Mouse (Mus musculus): ENCODE measurements around the gene Pcsk6.
A peak's percentile ranks its signal among the peaks of the same experiment; 100 is the strongest.
"Not testable (repeated sequence)": the region's sequence is repeated elsewhere in the genome, so short reads cannot be mapped to it uniquely, and the experiment has no call there.

Gene Pcsk6

DNA sequence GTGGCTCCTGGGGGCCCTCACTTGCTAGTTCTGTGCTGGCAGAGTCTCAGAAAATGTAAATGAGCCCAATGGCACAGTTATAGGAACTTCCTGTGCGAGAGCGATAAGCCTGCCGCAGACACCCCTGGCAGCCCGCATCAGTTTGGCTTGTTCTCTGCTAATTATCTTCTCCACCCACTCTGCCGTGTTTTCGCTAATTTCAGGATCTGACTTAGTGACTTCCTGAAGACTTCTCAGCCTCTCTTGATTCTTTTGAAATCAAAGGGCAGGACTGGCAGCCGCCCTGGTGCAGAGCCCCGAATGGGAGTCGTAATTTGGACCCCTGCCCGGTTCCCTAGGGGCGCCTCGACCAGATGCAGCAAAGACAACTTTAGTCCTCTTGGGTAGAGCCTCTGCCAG, 19.8 kb downstream of the Pcsk6 start:
- DNase-seq: no peak

DNA sequence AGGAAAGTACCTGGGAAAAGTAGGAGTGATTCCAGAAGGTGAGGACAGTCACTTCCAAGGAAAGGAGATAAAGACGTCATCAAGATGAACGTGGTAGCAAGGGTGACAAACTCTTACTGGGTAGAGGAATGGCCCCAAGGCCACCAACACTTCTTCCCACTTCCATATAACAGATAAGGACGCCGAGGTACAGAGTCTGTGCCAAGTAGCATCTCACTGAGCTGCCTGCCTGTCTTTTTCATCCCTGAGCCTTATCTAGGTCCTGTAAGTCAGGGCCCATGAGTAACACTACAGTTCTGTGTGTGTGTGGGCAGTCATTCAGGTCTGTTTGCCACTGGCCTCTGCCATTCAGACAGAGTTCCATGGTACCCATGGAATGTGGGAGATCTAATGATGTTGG, 23.4 kb downstream of the Pcsk6 start:
- no peak for DNase-seq

DNA sequence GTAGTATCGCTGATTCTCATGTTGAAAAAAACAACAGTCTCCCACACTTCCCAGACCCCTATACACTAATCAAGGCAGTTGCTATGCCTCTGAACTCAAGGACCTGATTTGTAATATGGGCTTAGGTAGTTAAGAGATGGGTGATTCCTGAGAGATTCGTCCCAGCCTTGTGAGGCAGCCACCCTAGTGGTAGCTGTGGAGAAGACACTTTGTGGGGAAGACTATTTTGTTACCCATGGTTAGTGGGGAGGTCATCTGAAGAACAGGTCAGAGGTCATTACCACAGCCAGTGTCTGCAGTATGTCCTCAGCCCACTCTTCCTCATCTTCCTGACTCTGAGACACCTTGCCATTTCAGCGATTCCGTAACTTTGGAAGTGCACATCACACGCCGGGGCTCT, 24.3 kb downstream of the Pcsk6 start:
- DNase-seq: no peak

- no peak for DNase-seq
Measured at GRCm38 (mm10) chr7:65891831-65892230, 30.3 kb downstream of the Pcsk6 start.

- no peak for DNase-seq
Measured at GRCm38 (mm10) chr7:65892264-65892828, 30.8 kb downstream of the Pcsk6 start.

GRCm38 (mm10) chr7:65893546-65893945, 32.0 kb downstream of the Pcsk6 start:
- DNase-seq: no peak

GRCm38 (mm10) chr7:65895262-65895661, 33.7 kb downstream of the Pcsk6 start:
- DNase-seq: no peak

DNA sequence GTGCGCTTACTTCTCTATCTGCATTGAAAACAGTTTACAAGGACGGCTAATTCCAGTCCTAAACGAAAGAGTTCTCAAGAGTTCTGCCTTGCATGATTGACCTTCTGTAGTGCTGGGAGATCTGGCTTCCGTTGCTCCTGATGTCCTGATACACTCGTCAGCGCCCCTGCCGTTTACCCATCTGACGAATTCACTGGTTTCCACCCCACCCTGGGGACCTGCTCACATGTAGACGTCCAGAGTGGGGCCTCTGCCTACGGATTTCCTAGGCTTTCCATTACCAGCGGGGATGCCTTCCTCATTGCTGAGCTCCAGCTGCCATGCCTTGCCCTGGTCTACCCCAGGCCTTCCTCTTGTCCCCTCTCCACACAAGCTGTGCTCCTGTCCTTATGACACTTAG, 39.7 kb downstream of the Pcsk6 start:
- no peak for DNase-seq

DNA sequence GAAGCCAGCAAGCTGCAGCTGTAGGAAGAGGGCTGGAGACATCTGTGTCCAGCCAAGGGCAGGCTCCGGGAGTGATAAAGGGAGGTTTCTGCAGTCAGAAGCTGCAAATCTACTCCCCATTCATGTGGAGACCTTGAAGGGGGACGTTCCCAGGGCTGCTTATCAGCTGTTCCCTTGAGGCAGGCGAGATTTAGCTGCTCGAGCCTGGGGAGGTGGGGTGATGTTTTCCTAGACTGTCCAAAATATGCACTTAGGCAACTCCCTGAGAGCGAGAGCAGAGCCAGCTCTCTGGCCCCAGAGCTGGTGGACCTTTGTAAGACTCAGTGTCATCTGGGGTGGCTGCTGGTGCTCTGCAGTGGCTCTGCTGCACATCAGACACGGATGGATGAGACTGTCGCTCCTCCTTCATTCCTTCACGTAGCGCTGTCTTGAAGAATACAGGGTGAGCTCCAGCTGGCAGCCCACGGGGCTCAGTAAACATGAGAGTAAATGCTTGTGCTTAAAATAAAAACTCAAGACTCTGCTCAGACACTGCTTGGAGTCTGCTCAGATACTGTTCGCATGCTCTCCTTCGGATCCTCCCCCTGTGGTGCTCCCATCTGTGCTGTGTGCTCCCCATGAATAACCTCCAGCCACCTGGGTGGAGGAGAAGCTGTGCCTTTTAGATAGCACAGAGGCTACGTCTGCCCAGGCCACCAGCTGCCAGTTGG, 41.1 kb downstream of the Pcsk6 start:
- DNase-seq: peak; percentile 20 to 68

GRCm38 (mm10) chr7:65903456-65903855, 41.9 kb downstream of the Pcsk6 start:
- DNase-seq: no peak

DNA sequence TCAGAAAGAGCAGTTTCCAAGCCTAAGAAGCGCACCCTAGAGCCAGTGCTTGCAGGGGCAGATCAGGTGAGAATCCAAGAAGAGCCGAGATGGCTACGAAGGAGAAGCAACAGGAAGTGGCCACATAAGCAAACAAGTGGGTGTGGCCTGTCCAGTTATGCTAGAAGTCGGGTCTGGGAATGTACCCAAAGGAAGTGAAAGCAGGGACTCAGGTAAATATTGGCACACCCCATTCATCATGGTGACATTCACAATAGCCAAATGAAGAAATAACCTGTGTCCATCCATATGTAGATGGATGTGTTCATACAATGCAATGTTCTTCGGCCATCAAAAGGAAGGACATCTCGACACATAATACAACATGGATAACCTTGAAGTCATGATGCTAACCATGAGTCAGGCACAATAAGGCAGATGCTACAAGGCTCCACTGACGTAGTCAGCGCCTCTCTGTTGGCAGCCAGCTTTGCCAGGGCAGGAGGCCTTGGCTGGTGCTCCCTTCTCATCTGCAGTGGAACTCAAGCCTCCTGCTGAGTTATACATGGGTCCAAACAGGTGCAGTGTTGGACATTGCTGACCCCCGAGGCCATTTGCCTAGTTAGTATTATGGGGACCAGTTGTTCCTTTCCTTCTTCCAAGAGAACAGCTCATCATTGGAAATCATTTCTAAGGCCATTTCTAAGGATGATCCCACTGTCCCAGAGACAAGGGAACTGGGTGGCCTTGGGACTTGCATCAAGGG, 45.2 kb downstream of the Pcsk6 start:
- no peak for DNase-seq

GRCm38 (mm10) chr7:65909343-65910127, 48.0 kb downstream of the Pcsk6 start:
- no peak for DNase-seq

- no peak for DNase-seq
Measured at GRCm38 (mm10) chr7:65913088-65913610, 51.6 kb downstream of the Pcsk6 start.

DNA sequence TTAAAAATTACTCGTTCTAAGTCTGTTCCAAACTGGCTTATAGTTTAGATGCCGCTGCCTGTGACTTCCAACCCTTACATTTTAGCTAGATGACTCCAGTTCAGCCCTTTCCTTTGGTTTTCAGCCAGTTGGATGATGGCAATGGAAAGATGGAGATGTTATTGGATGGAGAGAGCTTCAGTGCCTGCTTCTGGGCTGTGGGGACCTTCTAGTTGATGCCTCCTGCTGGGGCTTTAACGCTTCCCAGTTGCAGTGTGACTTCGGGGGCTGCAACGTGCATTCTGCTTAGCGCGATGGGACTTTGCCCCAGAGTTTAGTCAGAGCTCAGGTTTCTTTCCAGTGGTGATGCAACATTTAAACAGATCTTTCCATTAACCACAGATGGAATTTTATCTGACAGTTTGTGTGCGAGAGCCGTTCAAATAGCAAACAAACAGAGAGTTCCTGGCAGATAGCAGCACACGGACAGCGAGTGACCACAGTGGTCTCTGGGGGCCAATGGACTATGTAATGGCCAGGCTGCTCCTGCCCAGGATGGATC, 53.3 kb downstream of the Pcsk6 start:
- DNase-seq: no peak

DNA sequence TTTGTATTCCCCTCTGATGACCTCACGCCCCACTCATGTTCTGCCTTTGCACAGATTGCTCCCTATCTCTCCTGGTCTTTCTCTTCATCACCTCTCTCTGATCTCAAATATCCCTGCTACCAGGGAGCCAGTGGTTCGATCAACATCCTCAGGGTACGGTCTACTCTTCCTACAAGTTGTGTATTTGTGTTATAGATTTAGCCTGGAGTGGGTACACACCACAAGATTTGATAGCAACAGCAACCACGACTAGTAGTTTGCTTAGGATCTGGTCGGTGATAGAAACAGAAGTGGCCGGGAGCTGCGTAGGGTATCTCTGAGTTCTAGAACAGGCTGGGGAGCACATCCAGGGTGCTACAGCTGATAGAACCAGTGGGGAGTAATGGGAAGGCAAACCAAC, 54.3 kb downstream of the Pcsk6 start:
- DNase-seq: no peak

GRCm38 (mm10) chr7:65916566-65916965, 55.0 kb downstream of the Pcsk6 start:
- DNase-seq: no peak

DNA sequence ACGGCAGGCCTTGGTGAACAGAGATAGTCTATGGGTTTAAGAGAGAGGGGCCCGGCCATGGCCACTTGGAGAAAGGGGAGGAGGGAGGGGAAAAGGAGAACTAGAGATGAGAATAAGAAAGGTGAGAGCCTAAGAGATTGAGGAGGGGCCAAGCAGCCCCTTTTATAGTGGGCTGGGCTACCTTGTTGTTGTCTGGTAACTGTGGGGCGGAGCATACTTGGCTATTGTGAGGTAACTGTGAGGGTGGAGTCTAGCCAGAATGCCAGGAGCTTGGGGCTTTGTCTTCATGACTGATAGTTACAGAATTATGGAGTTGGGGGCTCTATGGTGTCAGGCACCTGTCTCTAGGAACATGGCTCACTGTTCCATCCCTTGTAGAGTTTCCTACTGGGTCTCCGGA, 56.9 kb downstream of the Pcsk6 start:
- no peak for DNase-seq

GRCm38 (mm10) chr7:65929398-65929797, 67.9 kb downstream of the Pcsk6 start:
- DNase-seq: no peak

GRCm38 (mm10) chr7:65930478-65930877, 68.9 kb downstream of the Pcsk6 start:
- DNase-seq: peak; percentile 40 to 83

DNA sequence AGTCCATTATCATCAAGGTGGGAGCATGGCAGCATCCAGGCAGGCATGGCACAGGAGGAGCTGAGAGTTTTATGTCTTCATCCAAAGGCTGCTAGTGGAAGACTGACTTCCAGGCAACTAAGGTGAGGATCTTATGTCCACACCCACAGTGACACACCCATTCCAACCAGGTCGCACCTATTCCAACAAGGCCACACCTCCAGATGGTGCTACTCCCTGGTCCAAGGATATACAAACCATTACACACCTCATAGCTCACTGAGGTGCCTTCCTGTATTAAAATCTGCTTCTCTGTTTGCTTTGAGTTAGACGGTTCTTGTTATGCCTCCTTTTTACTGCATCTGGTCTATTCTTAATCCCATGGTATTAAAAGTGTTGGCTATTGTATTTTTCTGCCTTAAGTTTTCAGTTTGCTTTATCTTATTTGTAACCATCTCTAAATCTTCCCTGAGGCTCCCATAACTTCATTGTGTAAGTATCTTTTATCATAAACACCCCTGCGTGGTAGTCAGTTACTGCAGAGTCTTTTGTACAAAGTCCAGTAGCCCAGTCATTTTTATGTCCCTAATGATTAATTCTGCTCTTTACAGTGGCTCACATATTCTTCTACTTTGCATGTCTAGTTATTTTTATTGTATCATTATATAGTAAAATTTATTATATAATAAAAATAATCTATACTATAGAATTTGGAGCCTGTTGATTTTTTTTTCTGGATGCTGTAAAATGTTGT, 72.9 kb downstream of the Pcsk6 start:
- not testable (repeated sequence) for DNase-seq

GRCm38 (mm10) chr7:65935211-65935610, 73.7 kb downstream of the Pcsk6 start:
- DNase-seq: no peak

GRCm38 (mm10) chr7:65940988-65941387, 79.5 kb downstream of the Pcsk6 start:
- no peak for DNase-seq

Data from kidney, postnatal 25 days (tissue).